Mouse (Mus musculus): ENCODE data around the gene H2afy. TPM values are rescaled to one million over a fixed set of nuclear protein-coding genes. Genes with fewer than 3 reads are reported as not detected.
A peak's percentile ranks its signal among the peaks of the same experiment; 100 is the strongest.

H2afy gene
- total RNA-seq, 1 experiment from 2014 or later = 1,680 TPM

GRCm38 (mm10) chr13:56113431-56114248, 22.5 kb downstream of the H2afy start:
- ATAC-seq (replicated peaks; ENCODE audit: low read depth, poor library complexity, severe bottlenecking) = 0 out of 2 replicates have a peak, but pooled peaks have one; percentile 33

GRCm38 (mm10) chr13:56112980-56113379, 23.2 kb downstream of the H2afy start:
- no peak for ATAC-seq (replicated peaks; ENCODE audit: low read depth, poor library complexity, severe bottlenecking)

GRCm38 (mm10) chr13:56112496-56112895, 23.7 kb downstream of the H2afy start:
- no peak for ATAC-seq (replicated peaks; ENCODE audit: low read depth, poor library complexity, severe bottlenecking)

GRCm38 (mm10) chr13:56111601-56112000, 24.6 kb downstream of the H2afy start:
- no peak for ATAC-seq (replicated peaks; ENCODE audit: low read depth, poor library complexity, severe bottlenecking)

GRCm38 (mm10) chr13:56110694-56111531, 25.2 kb downstream of the H2afy start:
- ATAC-seq (replicated peaks; ENCODE audit: low read depth, poor library complexity, severe bottlenecking) = no peak

GRCm38 (mm10) chr13:56109703-56110102, 26.5 kb downstream of the H2afy start:
- no peak for ATAC-seq (replicated peaks; ENCODE audit: low read depth, poor library complexity, severe bottlenecking)

- ATAC-seq (replicated peaks; ENCODE audit: low read depth, poor library complexity, severe bottlenecking) = no peak
Measured at GRCm38 (mm10) chr13:56108849-56109519, 27.2 kb downstream of the H2afy start.

- no peak for ATAC-seq (replicated peaks; ENCODE audit: low read depth, poor library complexity, severe bottlenecking)
Measured at GRCm38 (mm10) chr13:56104971-56105391, 31.2 kb downstream of the H2afy start.

GRCm38 (mm10) chr13:56103796-56104746, 32.1 kb downstream of the H2afy start:
- ATAC-seq (replicated peaks; ENCODE audit: low read depth, poor library complexity, severe bottlenecking) = no peak

GRCm38 (mm10) chr13:56102160-56102559, 34.0 kb downstream of the H2afy start:
- ATAC-seq (replicated peaks; ENCODE audit: low read depth, poor library complexity, severe bottlenecking) = no peak

GRCm38 (mm10) chr13:56095601-56096195, 40.5 kb downstream of the H2afy start:
- ATAC-seq (replicated peaks; ENCODE audit: low read depth, poor library complexity, severe bottlenecking) = no peak

- ATAC-seq (replicated peaks; ENCODE audit: low read depth, poor library complexity, severe bottlenecking) = no peak
Measured at GRCm38 (mm10) chr13:56094544-56094943, 41.6 kb downstream of the H2afy start.

GRCm38 (mm10) chr13:56093680-56094079, 42.5 kb downstream of the H2afy start:
- ATAC-seq (replicated peaks; ENCODE audit: low read depth, poor library complexity, severe bottlenecking) = no peak

GRCm38 (mm10) chr13:56092606-56093005, 43.6 kb downstream of the H2afy start:
- ATAC-seq (replicated peaks; ENCODE audit: low read depth, poor library complexity, severe bottlenecking) = no peak

- no peak for ATAC-seq (replicated peaks; ENCODE audit: low read depth, poor library complexity, severe bottlenecking)
Measured at GRCm38 (mm10) chr13:56090597-56090996, 45.6 kb downstream of the H2afy start.

- no peak for ATAC-seq (replicated peaks; ENCODE audit: low read depth, poor library complexity, severe bottlenecking)
Measured at GRCm38 (mm10) chr13:56088602-56089001, 47.6 kb downstream of the H2afy start.

- no peak for ATAC-seq (replicated peaks; ENCODE audit: low read depth, poor library complexity, severe bottlenecking)
Measured at GRCm38 (mm10) chr13:56087936-56088335, 48.2 kb downstream of the H2afy start.

GRCm38 (mm10) chr13:56084146-56084905, 51.8 kb downstream of the H2afy start:
- ATAC-seq (replicated peaks; ENCODE audit: low read depth, poor library complexity, severe bottlenecking) = no peak

Data from common myeloid progenitor, adult 5-6 weeks (primary cell).